Mouse (Mus musculus) kidney, adult 2 months (tissue): ENCODE measurements at regions not wholly inside any gene's neighbourhood (a gene's known extent, or its start where the extent isn't known, plus 50 kb on each side); places are given as distances from the start of the nearest gene placed in this dataset.

Source experiments
- CTCF ChIP-seq: fragments of 200-500 bp; conservative IDR thresholded peaks from 2 replicates; pipeline ENCODE4 v1.5.1; 2011; ENCODE audit warnings: low read depth, mild to moderate bottlenecking, control low read depth, low read length, moderate library complexity, mixed read lengths; ENCODE audit not compliant: insufficient read depth, insufficient read length
- POLR2A ChIP-seq: fragments of 200-500 bp; IDR thresholded peaks from one replicate; pipeline ENCODE4 v1.6.1; 2011; ENCODE audit warnings: low read depth, low read length, control low read depth

GRCm38 (mm10) chr1:71837039-71837648 lies 184.1 kb upstream of the Fn1 start:
- no peak for TF ChIP-seq CTCF
- TF ChIP-seq POLR2A: no peak
